Mouse (Mus musculus): Measurements from ENCODE around the gene Cd93. TPM values are rescaled to one million over a fixed set of nuclear protein-coding genes. Genes with fewer than 3 reads are reported as not detected.

Cd93 gene
- polyA plus RNA-seq, 1 experiment from 2014 or later, result 12.1 TPM

DNA sequence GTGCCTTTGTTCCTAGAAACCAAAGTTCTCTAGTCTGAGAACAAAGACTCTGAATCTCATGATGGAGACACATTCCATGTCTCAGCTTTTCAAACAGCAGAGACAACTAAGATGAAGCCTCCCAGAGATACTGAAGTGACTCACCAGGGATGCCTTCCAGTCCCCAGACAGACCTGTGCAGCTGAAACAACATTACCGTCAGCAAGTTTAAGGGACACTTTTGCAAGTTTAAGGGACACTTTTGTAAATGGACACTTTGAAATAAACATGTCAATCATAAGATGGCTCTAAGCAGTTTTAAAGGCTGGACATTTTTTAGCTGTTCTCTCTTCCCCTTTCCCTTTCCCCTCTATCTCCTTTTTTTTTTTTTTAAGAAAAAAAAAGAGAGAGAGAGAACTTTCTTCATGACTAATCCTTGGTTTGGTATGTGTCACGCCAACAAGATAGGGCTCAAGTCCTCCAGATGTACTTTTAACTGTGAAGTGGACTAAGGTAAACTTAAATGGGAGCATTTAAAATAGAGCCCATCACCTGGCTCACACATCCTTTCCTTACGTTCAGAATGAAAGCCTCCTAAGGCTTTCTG lies 3.6 kb downstream of the Cd93 start:
- Histone ChIP-seq H3K4me1 (peaks cover 3% of the 10 kb centered on the region; the same call in 1 of the 2 replicates), H3K4me2 (no peak overlapping the region), H3K27ac (no peak overlapping the region), H3K9ac (no peak overlapping the region), H3K36me3 (no peaks in the 10 kb centered on the region), H3K27me3 (no peaks in the 10 kb centered on the region), H3K4me3 (no peak overlapping the region), H3K9me3 (no peaks in the 10 kb centered on the region)
- 56% methylated on average over 3 of the region's 3 CpGs for WGBS
- no peak for ATAC-seq (ENCODE audit: insufficient number of reproducible peaks, low FRiP score, low TSS enrichment, low read depth)

DNA sequence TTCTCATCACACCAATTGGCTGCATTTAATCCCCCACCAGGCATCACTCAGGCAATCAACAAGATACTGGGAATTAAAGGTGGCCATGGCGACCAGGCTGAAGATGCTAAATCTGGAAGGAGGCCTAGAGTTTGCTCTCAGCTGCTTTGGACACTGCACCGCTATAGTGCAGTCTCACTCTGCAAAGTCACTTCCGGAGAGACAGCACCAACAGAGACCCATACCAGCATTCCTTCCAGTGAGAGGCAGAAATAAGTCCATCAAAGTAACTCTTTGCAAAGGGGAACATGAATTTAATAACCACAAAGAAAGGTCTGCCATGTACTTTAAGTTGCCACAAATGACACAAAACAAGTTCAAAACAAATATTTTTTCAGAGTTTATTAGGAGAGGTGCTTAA lies 7.1 kb downstream of the Cd93 start:
- ATAC-seq (ENCODE audit: insufficient number of reproducible peaks, low FRiP score, low TSS enrichment, low read depth), result no peak
- no peaks in the 10 kb centered on the region for H3K4me1 ChIP-seq
- no peaks in the 10 kb centered on the region for H3K36me3 ChIP-seq
- no peak overlapping the region for H3K9ac ChIP-seq
- no peaks in the 10 kb centered on the region for H3K9me3 ChIP-seq
- WGBS, result 57% methylated on average over 3 of the region's 3 CpGs
- H3K27me3 ChIP-seq, result no peaks in the 10 kb centered on the region
- H3K27ac ChIP-seq, result no peak overlapping the region
- no peak overlapping the region for H3K4me2 ChIP-seq
- H3K4me3 ChIP-seq, result no peak overlapping the region

DNA sequence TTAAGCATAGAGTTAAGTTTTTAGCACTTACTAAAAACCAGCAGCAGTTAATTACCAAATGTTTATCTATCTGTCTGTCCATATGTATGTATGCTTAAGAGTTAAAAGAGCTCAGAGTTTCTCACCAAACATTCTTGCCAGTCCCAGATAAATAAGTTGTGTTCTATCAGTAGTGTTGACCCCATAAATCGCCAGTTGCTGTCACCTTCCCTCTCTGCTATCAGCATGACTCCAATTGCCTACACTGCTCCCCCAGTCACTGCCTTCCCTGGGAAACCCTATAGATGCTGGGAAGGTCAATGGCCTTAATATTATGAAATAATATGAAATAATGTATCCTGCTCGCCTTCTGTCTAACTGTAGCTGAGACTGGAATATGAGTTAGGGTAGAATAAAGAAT lies 11.0 kb downstream of the Cd93 start:
- no peak for ATAC-seq (ENCODE audit: insufficient number of reproducible peaks, low FRiP score, low TSS enrichment, low read depth)
- 50% methylated on average over 2 of the region's 2 CpGs for WGBS
- no peaks in the 10 kb centered on the region for H3K27me3 ChIP-seq
- no peaks in the 10 kb centered on the region for H3K36me3 ChIP-seq
- H3K4me3 ChIP-seq, result no peak overlapping the region
- H3K9me3 ChIP-seq, result no peaks in the 10 kb centered on the region
- no peak overlapping the region for H3K4me2 ChIP-seq
- H3K4me1 ChIP-seq, result no peaks in the 10 kb centered on the region
- H3K27ac ChIP-seq, result no peak overlapping the region
- H3K9ac ChIP-seq, result no peak overlapping the region

DNA sequence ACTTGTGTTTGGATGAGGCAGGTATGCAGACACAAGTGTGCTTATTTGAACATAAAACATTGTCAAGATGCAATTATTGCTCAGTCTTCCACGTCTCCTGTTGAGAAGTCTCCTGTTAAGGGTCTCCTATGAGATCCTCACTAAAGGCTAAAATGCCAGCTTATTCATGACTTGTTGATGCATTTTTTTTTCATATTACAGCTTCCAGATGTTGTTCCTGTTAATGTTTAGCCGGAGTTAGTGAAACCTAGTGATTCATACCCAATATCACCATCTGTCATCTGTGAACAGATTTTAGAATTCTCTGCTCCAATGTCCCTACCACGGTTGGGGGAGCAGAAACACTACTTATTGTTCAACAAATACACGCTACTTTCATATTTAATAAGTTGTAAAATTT lies 12.4 kb downstream of the Cd93 start:
- WGBS, result 56% methylated on average over 4 of the region's 4 CpGs
- Histone ChIP-seq H3K4me3 (no peak overlapping the region), H3K4me1 (no peaks in the 10 kb centered on the region), H3K4me2 (no peak overlapping the region), H3K9me3 (no peaks in the 10 kb centered on the region), H3K27me3 (no peaks in the 10 kb centered on the region), H3K27ac (no peak overlapping the region), H3K9ac (no peak overlapping the region), H3K36me3 (no peaks in the 10 kb centered on the region)
- no peak for ATAC-seq (ENCODE audit: insufficient number of reproducible peaks, low FRiP score, low TSS enrichment, low read depth)

DNA sequence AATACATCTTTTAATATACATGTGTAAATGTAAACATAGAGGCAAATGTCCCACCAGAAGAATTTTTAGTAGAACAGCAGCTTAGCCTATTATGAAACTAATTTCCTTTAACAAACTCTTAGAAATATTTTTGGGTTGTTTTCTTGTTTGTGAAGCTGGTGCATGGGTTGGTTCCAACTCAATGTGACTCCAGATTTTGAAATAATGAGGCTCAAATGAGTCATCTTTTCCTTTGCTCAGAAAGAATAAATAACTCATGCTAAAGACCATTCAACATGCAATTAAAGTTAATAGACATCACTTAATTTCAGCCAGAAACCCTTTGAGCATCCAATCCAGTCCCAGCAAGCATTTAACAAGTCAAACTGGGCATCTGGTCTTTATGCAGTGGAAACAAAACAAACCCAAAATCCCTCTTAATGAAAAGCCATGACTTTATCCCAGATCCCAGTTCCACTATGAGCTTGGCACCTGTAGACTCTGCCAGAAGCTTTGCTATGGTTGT lies 14.3 kb downstream of the Cd93 start:
- ATAC-seq (ENCODE audit: insufficient number of reproducible peaks, low FRiP score, low TSS enrichment, low read depth), result no peak
- Histone ChIP-seq H3K4me1 (no peaks in the 10 kb centered on the region), H3K27ac (no peak overlapping the region), H3K4me3 (no peak overlapping the region), H3K9ac (no peak overlapping the region), H3K36me3 (no peaks in the 10 kb centered on the region), H3K9me3 (no peaks in the 10 kb centered on the region), H3K4me2 (no peak overlapping the region), H3K27me3 (no peaks in the 10 kb centered on the region)

DNA sequence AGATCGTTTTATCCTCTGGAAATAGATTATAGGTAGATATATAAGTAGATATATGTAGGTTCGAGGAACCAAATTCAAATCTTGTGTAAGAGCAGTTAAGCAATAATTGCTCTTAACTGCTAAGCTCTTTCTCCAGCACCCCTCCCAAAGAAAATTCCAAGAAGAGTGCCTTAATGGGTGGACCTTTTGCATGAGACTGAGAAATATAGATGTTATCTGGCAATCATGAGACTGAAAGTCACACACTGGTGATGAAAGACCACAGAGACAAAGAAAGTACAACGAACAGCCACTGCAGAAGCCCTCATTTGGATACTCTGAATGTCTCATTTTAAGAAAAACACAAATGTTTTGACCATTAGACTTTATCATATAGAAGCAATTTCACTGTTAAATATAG lies 14.8 kb downstream of the Cd93 start:
- WGBS, result 72% methylated on average over 3 of the region's 3 CpGs
- Histone ChIP-seq H3K4me3 (no peak overlapping the region), H3K36me3 (no peaks in the 10 kb centered on the region), H3K27ac (no peak overlapping the region), H3K4me2 (no peak overlapping the region), H3K9me3 (no peaks in the 10 kb centered on the region), H3K9ac (no peak overlapping the region), H3K27me3 (no peaks in the 10 kb centered on the region), H3K4me1 (no peaks in the 10 kb centered on the region)
- no peak for ATAC-seq (ENCODE audit: insufficient number of reproducible peaks, low FRiP score, low TSS enrichment, low read depth)

DNA sequence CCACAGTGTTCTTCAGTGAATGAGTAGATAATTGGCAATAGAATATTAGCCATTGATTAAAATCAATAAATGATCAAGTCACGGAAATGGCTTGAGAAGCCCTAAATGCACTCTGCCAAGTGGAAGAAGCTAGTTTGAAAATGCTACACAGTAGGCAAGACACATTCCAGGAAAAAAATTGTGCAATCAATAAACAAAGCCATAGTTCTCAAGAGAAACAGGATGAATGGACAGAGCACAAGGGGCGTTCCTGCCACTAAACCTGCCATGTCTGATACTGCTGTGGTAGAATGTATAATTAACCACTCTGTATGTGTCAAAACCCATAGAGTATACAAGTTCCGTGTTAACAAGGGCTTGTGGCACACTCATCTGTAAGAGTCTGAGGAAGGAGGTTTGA lies 15.8 kb downstream of the Cd93 start:
- WGBS, result 78% methylated on average over 3 of the region's 3 CpGs
- no peaks in the 10 kb centered on the region for H3K27me3 ChIP-seq
- no peaks in the 10 kb centered on the region for H3K4me1 ChIP-seq
- H3K4me3 ChIP-seq, result no peak overlapping the region
- no peak for ATAC-seq (ENCODE audit: insufficient number of reproducible peaks, low FRiP score, low TSS enrichment, low read depth)
- no peak overlapping the region for H3K27ac ChIP-seq
- H3K36me3 ChIP-seq, result no peaks in the 10 kb centered on the region
- H3K9me3 ChIP-seq, result no peaks in the 10 kb centered on the region
- no peak overlapping the region for H3K9ac ChIP-seq
- no peak overlapping the region for H3K4me2 ChIP-seq

DNA sequence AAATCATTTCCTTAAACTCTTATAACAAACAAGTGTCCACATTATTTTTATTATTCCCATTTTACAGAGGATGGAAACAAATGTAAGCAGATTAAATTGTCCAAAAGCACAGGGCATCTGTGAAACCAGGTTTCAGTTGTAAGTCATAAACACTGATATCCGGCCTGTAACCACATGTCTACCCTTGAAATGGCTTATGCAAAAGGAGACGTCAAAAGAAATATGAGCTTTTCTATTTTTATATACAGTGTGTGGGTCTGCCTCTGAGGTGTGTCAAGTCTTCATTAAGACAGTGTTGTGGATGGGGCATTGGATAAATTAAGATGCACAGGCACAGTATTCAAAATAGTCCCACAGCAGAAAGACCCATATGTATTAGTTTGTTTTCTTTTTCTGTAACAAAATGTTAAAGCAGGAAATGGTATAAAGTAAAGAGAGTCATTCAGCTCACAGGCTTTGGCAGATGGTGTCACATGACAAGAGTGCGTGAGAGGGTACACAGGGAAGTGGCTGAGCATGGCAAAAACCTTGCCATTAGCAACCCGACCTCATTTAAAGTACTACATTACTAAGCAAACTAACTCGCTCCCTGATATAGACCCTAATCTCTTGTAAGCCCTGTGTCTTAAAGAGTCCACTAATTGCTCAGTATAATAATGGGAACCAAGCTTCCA lies 17.5 kb downstream of the Cd93 start:
- ATAC-seq (ENCODE audit: insufficient number of reproducible peaks, low FRiP score, low TSS enrichment, low read depth), result no peak
- Histone ChIP-seq H3K9ac (no peak overlapping the region), H3K4me2 (no peak overlapping the region), H3K4me3 (no peak overlapping the region), H3K4me1 (no peaks in the 10 kb centered on the region), H3K9me3 (no peaks in the 10 kb centered on the region), H3K27me3 (no peaks in the 10 kb centered on the region), H3K36me3 (no peaks in the 10 kb centered on the region), H3K27ac (no peak overlapping the region)
- WGBS, result 55% methylated on average over 5 of the region's 5 CpGs

DNA sequence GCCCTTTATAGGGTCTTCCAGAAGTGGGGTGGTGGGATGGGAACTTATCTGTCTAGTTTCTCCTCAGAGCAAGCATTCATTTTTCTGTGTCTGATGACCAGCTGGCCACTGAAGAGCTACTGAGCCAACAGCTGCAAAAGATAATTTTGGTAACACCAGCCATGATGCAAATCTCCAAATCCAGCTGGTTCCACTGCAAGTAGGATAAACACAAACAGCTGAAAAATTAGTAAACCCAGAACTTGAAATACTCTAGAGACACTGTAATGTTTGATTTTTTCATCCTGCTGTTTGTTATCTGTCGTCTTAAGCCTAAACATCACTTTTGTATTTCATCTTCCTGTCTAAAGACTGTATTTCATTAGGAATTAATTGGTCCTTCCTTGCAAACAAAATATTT lies 21.7 kb downstream of the Cd93 start:
- no peaks in the 10 kb centered on the region for H3K9me3 ChIP-seq
- H3K36me3 ChIP-seq, result no peaks in the 10 kb centered on the region
- no peaks in the 10 kb centered on the region for H3K27me3 ChIP-seq
- 63% methylated on average over 1 of the region's 1 CpGs for WGBS
- H3K4me2 ChIP-seq, result no peak overlapping the region
- H3K4me1 ChIP-seq, result no peaks in the 10 kb centered on the region
- ATAC-seq (ENCODE audit: insufficient number of reproducible peaks, low FRiP score, low TSS enrichment, low read depth), result no peak
- no peak overlapping the region for H3K4me3 ChIP-seq
- H3K9ac ChIP-seq, result no peak overlapping the region
- no peak overlapping the region for H3K27ac ChIP-seq

DNA sequence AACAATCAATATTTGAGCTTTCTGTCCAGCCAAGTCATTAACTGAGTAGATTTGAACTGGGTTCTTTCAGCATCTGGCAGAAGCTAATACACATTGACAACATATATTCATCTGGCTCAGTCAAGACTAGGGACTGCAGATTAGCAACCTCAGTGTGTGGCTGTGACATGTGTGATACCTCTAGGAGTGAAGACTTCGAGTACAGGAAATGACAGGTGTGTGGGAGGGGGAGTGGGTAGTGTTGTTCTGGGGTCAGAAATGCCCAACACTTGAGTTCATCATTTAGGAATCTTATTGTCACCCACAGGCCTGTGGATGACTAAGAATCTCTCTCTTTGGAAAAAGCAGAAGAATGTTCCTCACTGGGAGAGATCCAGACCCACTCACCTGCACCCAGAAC lies 22.3 kb downstream of the Cd93 start:
- no peak overlapping the region for H3K27ac ChIP-seq
- no peak overlapping the region for H3K9ac ChIP-seq
- H3K4me3 ChIP-seq, result no peak overlapping the region
- no peaks in the 10 kb centered on the region for H3K9me3 ChIP-seq
- no peak for ATAC-seq (ENCODE audit: insufficient number of reproducible peaks, low FRiP score, low TSS enrichment, low read depth)
- H3K4me1 ChIP-seq, result no peaks in the 10 kb centered on the region
- 42% methylated on average over 1 of the region's 1 CpGs for WGBS
- H3K27me3 ChIP-seq, result no peaks in the 10 kb centered on the region
- no peak overlapping the region for H3K4me2 ChIP-seq
- H3K36me3 ChIP-seq, result no peaks in the 10 kb centered on the region

DNA sequence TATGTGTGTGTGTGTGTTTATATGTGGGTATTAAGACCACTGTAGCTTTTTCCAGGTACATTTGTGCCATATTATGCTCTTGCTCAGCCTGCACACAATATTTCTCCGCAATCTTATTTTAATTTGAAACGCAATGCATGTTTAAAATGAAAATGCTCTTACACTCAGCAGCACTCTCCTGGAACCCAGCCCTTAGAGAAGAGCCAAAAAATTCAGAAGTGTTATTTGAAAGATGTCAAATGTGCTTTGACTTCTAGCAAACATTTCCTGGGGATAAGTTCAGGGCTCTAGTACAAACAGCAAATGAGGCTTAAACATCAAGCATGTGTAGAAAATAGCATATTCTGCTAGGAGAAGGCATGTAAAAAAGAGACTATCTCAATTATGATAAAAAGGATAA lies 23.6 kb downstream of the Cd93 start:
- no peaks in the 10 kb centered on the region for H3K27me3 ChIP-seq
- H3K27ac ChIP-seq, result no peak overlapping the region

DNA sequence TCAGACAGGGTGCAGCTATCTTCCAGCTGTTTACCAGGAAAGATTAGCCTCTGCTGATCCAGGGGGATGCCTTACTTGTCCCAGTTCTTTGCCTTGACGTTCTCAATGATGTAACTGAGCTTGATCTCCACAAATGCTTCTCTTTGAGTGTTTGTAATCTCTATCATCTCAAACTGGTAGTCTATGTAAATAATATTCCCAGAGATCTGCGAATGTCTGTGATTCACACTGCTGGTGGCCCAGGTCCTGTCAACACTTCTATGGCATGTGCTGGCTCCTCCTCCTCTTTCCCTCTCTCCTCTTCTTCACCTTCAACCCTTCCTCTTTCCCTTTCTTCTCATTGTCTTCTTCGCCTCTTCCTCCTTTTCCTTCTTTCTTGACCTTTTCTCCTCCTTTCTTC lies 24.2 kb downstream of the Cd93 start:
- Histone ChIP-seq H3K36me3 (no peaks in the 10 kb centered on the region), H3K27ac (no peak overlapping the region), H3K4me3 (no peak overlapping the region), H3K4me1 (no peaks in the 10 kb centered on the region), H3K4me2 (no peak overlapping the region), H3K9me3 (no peaks in the 10 kb centered on the region), H3K27me3 (no peaks in the 10 kb centered on the region), H3K9ac (no peak overlapping the region)
- 71% methylated on average over 3 of the region's 3 CpGs for WGBS
- ATAC-seq (ENCODE audit: insufficient number of reproducible peaks, low FRiP score, low TSS enrichment, low read depth), result no peak

More for the DNA sequence above, 23.6 kb downstream of the Cd93 start:
- H3K9ac ChIP-seq, result no peak overlapping the region
- H3K9me3 ChIP-seq, result no peaks in the 10 kb centered on the region
- no peak overlapping the region for H3K4me3 ChIP-seq
- WGBS, result 74% methylated on average over 2 of the region's 2 CpGs
- no peaks in the 10 kb centered on the region for H3K4me1 ChIP-seq
- ATAC-seq (ENCODE audit: insufficient number of reproducible peaks, low FRiP score, low TSS enrichment, low read depth), result no peak
- H3K4me2 ChIP-seq, result no peak overlapping the region
- H3K36me3 ChIP-seq, result no peaks in the 10 kb centered on the region

DNA sequence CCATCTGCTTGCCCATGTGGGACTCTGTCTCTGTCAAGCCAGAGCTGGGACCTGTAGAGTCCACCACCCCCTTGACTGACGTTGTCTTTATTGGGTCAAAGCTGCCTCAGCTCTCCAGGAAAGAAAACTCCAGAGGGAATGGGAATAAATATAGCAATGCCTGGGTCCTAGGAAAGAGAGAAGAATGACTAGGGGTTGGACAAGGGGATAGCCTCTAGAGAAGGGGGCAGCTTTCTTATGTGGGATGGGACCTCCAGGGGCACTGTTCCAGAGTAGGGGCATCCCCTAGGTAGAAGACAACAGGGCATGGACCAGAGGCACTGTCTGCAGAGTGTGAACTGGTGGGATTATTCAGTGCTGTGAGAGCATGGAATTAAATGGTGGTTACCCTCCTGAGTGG lies 33.5 kb downstream of the Cd93 start:
- ATAC-seq (ENCODE audit: insufficient number of reproducible peaks, low FRiP score, low TSS enrichment, low read depth), result no peak
- H3K36me3 ChIP-seq, result no peaks in the 10 kb centered on the region
- H3K9me3 ChIP-seq, result no peaks in the 10 kb centered on the region
- 76% methylated on average over 1 of the region's 1 CpGs for WGBS
- no peak overlapping the region for H3K27ac ChIP-seq
- H3K27me3 ChIP-seq, result peaks cover 37% of the 10 kb centered on the region
- no peak overlapping the region for H3K4me2 ChIP-seq
- H3K4me3 ChIP-seq, result no peak overlapping the region
- no peak overlapping the region for H3K9ac ChIP-seq
- peaks cover 29% of the 10 kb centered on the region for H3K4me1 ChIP-seq
